Mouse (Mus musculus): Measurements from ENCODE around the gene Ccdc106.

Gene Ccdc106

DNA sequence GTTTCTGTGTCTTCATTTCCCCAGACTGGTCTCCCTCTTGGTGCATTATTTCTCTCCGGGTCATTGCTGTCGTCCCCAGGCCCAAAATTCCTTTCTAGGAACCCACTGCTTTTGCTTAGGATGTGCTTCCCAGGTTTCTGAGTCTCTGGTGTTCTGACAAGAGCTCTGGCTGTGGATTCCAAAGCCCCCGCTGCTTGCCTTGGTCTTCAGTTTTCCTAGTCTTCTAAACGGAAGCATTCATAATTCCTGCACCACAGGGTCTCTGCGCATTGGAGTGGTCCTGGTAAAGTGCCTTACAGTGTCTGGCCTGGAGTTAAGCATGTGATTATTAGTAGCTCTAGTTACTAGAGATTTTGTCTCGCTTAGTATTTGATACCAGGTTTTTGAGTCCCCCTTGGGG lies 60.5 kb downstream of the Ccdc106 start:
- DNase-seq (ENCODE audit: low spot score), result no peak

DNA sequence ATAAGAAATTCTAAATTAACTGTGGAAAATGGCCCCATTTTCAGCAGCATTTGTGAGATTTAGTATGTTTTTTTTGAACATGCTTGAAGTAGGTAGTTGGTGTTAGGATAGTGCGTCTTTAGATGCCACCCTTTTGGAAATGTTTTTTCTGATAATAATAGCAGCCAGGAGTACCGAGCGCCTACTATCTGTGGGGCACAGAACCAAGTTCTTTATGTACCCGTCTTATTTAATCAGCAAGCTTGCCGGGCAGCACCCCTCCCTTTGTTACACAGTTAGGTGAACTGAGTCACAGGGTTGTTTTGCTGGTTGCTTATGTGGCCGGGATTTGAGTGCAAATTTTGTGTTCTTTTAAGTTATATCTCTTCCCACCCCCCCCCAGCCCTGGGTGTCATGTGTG lies 60.9 kb downstream of the Ccdc106 start:
- DNase-seq (ENCODE audit: low spot score), result no peak

DNA sequence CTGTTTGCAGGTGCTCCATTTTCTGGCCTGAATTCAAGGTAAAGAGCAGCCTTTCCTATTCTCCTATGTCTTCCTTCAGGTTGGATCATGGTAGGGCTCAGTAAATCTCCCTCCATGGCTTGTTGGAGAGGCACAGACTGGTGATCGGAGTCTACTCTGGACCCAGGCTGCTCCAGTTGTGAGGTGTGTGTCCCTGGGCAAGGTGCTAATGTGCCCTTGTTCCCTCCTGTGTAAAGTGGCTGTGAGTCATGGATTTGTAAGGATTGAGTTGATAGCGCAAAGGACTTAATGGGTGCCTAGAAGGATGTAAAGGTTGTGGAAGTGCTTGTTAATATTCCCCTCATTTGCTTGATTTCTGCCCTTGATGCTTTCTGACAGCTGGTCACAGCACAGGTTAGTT lies 61.6 kb downstream of the Ccdc106 start:
- DNase-seq (ENCODE audit: low spot score), result no peak

DNA sequence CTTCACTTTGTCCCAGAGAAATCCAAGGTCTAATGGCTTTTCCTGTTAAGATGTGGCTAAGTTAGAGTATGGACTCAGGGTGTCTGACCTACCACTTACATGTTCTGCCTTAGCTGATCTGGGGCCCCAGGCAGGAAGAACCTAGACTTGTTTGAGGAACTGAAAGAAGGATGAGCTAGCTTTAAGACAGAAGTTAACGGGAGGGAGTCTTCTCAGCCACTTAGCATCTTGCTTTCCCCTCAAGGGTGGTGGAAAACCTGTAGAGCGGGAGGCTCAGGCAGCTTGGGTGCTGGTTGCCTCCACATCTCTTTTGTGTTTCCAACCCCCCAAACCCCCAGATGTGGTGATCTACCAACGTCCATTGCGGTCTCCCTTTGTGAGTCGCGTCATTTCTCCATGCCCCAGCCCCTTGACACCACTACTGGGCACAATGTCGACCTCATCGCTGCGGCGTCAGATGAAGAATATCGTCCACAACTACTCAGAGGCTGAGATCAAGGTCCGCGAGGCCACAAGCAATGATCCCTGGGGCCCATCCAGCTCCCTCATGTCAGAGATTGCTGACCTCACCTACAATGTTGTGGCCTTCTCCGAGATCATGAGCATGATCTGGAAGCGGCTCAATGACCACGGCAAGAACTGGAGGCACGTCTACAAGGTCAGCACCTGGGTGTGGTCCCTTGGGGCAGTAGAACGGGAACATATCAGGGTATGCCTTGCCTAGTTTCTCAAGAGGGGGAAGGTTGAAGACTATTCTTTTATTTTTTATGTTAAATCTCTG lies 63.2 kb downstream of the Ccdc106 start:
- DNase-seq (ENCODE audit: low spot score), result no peak

DNA sequence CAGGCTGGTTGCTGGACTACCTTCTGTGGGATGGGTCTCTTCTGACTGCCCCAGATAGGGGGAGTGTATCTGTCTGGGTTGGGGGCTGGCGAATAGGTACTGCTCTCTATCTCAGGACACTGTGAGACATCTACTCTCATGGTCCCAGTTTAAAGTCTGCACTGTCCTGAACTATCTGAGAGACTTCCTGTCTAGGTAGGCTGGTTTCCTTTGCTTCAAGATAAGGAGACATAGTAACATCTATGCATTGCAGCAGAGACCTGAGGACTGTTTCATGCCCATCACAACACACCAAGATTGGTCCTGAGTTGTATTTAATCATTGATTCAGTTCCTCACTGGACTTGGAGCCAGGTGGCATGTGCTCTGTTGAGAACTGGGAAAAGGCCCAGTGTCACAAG lies 65.2 kb downstream of the Ccdc106 start:
- DNase-seq (ENCODE audit: low spot score), result no peak

- DNase-seq (ENCODE audit: low spot score), result no peak
These were observed 66.6 kb downstream of the Ccdc106 start for GRCm38 (mm10) chr7:5086921-5087440.

DNA sequence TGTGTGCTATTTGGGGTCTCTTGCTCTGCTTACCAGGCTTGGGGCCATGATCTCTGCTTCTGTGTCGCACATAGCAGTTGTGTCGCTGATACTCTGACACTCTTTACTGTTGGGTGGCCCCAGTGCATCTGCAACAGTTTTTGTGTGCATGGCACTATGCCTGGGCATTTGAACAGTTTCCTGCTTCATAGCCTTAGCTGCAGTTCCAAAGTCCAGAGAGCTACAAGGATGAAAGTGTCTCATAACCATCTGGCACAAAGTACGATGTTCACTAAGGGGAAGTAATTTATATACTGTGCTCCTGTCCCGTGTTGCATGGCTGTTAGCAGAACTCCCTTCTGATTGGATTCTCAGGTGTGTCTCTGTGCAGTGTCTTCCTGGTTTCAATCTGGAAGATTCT lies 67.5 kb downstream of the Ccdc106 start:
- DNase-seq (ENCODE audit: low spot score), result no peak

DNA sequence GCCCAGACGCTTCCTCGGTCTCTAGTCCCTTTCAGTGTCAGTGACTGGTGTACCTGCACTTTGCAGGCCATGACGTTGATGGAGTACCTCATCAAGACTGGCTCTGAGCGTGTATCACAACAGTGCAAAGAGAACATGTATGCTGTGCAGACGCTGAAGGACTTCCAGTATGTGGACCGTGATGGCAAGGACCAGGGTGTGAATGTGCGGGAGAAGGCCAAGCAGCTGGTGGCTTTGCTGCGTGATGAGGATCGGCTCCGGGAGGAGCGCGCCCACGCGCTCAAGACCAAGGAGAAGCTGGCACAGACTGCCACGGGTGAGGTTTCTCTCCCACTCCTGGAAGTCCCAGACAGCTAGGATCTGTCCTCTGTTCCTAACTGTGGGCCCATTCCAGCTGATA lies 69.5 kb downstream of the Ccdc106 start:
- DNase-seq (ENCODE audit: low spot score), result no peak

- DNase-seq (ENCODE audit: low spot score), result no peak
These were observed 70.8 kb downstream of the Ccdc106 start for GRCm38 (mm10) chr7:5091008-5091728.

DNA sequence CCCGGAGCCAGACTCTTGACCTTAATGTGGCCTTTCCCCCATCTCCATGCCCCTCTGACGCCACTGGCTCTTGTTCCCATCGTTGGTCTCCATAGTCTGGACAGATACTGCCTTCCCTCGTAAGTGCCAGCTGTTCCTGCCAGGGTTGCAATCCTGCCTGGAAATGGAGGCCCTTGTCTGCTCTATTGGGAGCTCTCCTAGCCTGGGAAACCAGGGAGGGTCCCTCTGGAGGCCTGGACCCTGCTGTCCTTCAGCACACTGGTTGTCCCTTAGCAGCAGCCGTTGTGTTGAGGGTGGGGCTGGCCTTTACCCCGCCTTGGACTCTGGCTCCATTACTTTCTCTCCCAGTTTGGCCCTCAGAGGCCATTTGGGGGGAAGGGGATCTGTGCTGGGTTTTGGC lies 72.0 kb downstream of the Ccdc106 start:
- DNase-seq (ENCODE audit: low spot score), result no peak

DNA sequence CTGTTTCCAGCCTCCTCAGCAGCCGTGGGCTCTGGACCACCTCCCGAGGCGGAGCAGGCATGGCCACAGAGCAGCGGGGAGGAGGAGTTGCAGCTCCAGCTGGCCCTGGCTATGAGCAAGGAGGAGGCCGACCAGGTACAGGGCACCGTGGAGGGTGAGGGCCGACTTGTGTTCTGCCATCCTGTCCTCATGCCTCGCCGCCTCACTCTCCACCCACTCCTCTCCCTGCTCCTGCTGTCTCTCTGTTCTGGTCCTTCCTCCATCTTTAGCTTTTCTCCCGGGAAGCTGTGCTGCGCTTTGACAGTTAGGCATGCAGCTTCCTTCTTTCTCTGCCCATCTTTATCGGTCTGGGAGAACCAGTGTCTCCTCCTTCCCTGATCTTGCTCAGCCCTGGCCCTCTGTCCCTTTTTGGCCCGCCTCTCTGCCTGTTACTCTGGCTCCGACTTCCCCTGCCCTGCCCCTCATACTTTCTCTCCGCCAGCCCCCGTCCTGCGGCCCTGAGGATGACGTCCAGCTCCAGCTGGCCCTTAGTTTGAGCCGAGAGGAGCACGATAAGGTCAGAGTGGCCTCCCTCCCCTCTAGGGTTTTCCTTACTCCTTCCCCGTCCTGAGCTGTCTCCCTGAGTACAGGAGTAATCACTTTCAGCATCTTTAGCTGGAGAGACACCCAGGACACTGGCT lies 72.6 kb downstream of the Ccdc106 start:
- no peak for DNase-seq (ENCODE audit: low spot score)

DNA sequence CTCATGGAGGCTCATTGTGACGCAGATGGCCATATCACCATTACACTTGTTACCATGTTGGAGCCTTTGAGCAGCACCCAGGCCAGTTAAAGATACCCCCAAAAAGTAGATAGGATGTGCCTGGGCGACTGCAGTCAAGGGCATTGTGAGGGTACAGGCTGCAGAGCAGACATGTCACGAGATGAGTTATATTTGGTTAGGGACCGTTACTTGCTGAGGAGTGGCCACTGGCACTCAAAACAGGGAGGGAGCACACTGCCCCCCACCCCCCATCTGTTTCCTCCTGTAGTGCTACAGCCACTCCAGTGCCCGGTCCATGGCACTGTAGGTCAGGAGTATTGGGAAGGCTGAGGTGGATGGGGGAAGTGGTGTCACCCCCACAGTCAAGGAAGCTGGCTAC lies 78.4 kb downstream of the Ccdc106 start:
- DNase-seq (ENCODE audit: low spot score), result no peak

DNA sequence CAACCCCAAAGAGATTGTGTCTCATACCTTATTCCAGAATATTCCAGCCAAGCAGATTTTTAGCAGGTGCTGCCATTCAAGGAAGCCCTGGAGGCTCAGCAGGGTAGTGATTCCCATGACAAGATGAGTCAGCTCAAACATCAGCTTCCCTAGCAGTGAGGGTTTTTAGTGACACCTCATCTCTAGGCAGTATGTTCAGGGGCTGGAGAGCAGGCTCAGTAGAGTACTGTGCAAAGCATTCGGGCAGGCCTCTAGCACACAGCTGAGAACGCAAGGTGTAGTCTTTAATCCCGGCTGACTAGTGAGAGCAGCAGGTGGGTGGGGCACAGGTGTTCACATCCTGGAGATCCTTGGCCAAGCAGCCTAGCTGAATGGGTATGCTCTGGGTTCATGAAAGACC lies 79.4 kb downstream of the Ccdc106 start:
- DNase-seq (ENCODE audit: low spot score), result no peak

- DNase-seq (ENCODE audit: low spot score), result no peak
These were observed 80.8 kb downstream of the Ccdc106 start for GRCm38 (mm10) chr7:5101066-5101663.

DNA sequence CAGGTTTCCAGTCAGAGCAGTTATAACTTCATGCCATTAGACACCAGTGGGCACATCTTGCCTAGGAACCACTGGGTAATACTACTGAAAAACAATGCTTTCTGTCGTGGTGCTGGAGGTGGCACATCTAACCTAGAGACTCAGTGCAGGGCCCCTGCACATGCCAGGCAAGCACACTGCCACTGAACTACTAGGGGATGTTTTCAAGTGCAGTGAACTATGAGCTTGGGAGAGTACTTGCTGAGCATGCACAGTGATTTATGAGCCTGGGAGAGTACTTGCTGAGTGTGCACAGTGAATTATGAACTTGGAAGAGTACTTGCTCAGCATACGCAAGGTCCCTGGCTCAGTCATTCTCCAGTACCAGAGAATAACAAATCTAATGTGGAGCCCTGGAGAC lies 82.2 kb downstream of the Ccdc106 start:
- no peak for DNase-seq (ENCODE audit: low spot score)

DNA sequence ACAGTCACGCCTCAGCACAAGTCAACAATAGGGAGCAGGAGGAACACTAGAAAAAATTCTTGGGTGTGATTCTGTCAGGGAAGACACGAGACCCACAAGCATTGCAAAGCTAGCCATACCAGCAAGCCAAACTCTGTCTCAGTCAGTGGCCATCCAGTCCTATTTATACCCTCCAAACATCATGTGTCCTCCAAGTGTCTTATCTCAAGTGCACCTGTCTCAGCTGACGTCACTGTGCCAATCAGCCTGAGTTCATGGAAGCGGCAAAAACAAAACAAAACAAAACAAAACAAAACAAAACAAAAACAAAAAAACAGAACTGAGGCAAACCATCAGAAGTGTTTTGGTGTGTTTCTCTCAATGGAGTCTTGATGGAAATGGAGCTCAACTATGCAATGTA lies 87.9 kb downstream of the Ccdc106 start:
- DNase-seq (ENCODE audit: low spot score), result no peak

GRCm38 (mm10) chr7:5109301-5109700 lies 88.9 kb downstream of the Ccdc106 start:
- no peak for DNase-seq (ENCODE audit: low spot score)

Measured in urinary bladder, postnatal 14 days (tissue).